In the genomic region with DNA sequence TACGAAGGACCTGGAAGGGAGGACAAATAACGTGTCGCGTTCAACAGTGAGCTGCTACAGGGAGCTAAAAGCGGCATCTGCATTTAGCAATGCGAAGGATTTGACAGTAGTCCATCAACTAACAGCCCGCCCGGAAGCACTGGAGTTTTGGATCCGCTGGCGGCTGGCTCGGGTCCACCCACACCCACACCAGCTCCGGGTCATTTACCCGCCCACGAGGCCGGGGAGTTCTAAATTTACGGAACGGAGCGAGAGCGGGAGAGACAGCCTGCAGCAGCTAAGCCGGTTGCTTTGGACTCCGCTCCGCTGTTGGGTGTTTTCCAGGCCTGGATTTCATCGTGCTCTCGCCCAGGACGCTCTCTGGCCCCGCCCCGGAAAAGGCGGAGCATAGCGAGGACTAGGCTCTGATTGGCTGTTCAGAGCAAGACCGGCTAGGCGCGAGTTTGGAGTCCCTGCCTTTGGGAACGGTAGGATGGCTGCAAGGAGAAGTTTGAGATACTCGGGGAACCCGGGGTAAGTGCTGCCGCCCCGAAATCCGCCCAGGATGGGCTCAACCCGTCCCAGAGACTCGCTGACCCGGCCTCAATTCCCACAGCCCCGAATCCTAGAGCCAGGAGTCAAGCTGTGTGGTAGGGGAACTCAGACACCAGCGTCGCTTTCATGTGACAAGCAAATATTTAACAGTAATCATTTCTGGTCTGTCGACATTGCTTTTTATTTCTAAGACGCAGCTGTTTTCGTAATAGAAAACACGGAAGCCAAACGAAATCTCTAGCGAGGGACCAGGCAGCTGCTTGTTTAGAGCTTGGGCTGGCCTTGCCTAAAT, we compare ENCODE assay signal across 8 mouse cellular contexts. TPM values are rescaled to one million over a fixed set of nuclear protein-coding genes. Genes with fewer than 3 reads are reported as not detected.
DNase-seq lines count a peak whose midpoint lies in the region; ATAC-seq lines count a peak whose summit lies in the region.

Cenpu (plus strand) TSS at position 414 of the 826 bp plus-strand sequence.

- DNase-seq in B cell, adult 2 months, result peak; percentile 99
- DNase-seq in brain, adult 2 months (ENCODE audit: low read depth, low spot score), result peak; percentile 100
- peak; percentile 100 for DNase-seq in heart, embryonic 10.5 days (ENCODE audit: low spot score)
- DNase-seq in liver, result peak; percentile 100
- peak; percentile 99 to 100 for DNase-seq in spleen, postnatal 4 days (ENCODE audit: low spot score in 2 of 2)

- H3K9ac ChIP-seq in kidney, embryonic 15.5 days, result peak within 1 kb of the TSS; percentile 50

- peaks cover 14% of the 10 kb centered on the region for H3K4me1 ChIP-seq in heart, embryonic 10.5 days
- H3K4me1 ChIP-seq in kidney, embryonic 15.5 days, result peaks cover 16% of the 10 kb centered on the region

- peak; percentile 84 for ATAC-seq in erythroblast, adult 5-6 weeks (replicated peaks; ENCODE audit: low FRiP score, poor library complexity, severe bottlenecking)
- peak; percentile 98 for ATAC-seq in kidney, embryonic 15.5 days (replicated peaks; ENCODE audit: low FRiP score)
- ATAC-seq in monocyte, adult 5-6 weeks (replicated peaks; ENCODE audit: insufficient number of reproducible peaks, low FRiP score, low TSS enrichment, poor library complexity, severe bottlenecking), result peak; percentile 97

- peak within 1 kb of the TSS; percentile 89 for H3K4me3 ChIP-seq in heart, embryonic 10.5 days
- H3K4me3 ChIP-seq in kidney, embryonic 15.5 days (replicated peaks), result peak within 1 kb of the TSS; percentile 67

- no peaks in the 10 kb centered on the region for H3K9me3 ChIP-seq in heart, embryonic 10.5 days
- H3K9me3 ChIP-seq in kidney, embryonic 15.5 days (replicated peaks), result no peaks in the 10 kb centered on the region

- H3K4me2 ChIP-seq in kidney, embryonic 15.5 days, result peak within 1 kb of the TSS; percentile 62

- peaks cover 10% of the 10 kb centered on the region for H3K36me3 ChIP-seq in heart, embryonic 10.5 days
- H3K36me3 ChIP-seq in kidney, embryonic 15.5 days, result peaks cover 15% of the 10 kb centered on the region; the same call in 1 of the 2 replicates

- no peaks in the 10 kb centered on the region for H3K27me3 ChIP-seq in heart, embryonic 10.5 days (ENCODE audit: insufficient read depth, poor library complexity, severe bottlenecking)
- H3K27me3 ChIP-seq in kidney, embryonic 15.5 days, result no peaks in the 10 kb centered on the region

- under 1% methylated on average over 50 of the region's 50 CpGs for WGBS in heart, embryonic 10.5 days
- under 1% methylated on average over 50 of the region's 50 CpGs for WGBS in kidney, embryonic 15.5 days

- H3K27ac ChIP-seq in heart, embryonic 10.5 days, result peak within 1 kb of the TSS; percentile 83
- H3K27ac ChIP-seq in kidney, embryonic 15.5 days, result peak within 1 kb of the TSS; percentile 82

RNA-seq across cellular contexts. Expression of gene Cenpu, which starts in this region (rescaled TPM):
- total RNA-seq in erythroblast, adult 5-6 weeks (2015; ENCODE audit: low replicate concordance), result 6.5 and 19.4 TPM in 2 replicates
- total RNA-seq in erythroblast, adult 5-6 weeks (2017; ENCODE audit: low replicate concordance), result 30.5 and 31.9 TPM in 2 replicates
- 11.9 and 16.4 TPM in 2 replicates for polyA plus RNA-seq in heart, embryonic 10.5 days (2016; fragmentation: Nextera tagmentation; extraction: Ambion mirVana)
- 18.5 and 19.7 TPM in 2 replicates for polyA plus RNA-seq in kidney, embryonic 15.5 days (2015; fragmentation: Nextera tagmentation; extraction: Ambion mirVana)
- total RNA-seq in monocyte, adult 5-6 weeks (2017), result 1.4 to 12.8 TPM (median 5.1 TPM) in 3 replicates

Comparison
In these comparisons a context has a peak if more than half of its experiments do, and no peak if none do; other contexts are left out.
1. Peak in every context shown above with its lines: DNase-seq, ATAC-seq, H3K4me3 ChIP-seq and H3K27ac ChIP-seq.